24 mouse cellular contexts compared by ENCODE assay signal in the genomic region with DNA sequence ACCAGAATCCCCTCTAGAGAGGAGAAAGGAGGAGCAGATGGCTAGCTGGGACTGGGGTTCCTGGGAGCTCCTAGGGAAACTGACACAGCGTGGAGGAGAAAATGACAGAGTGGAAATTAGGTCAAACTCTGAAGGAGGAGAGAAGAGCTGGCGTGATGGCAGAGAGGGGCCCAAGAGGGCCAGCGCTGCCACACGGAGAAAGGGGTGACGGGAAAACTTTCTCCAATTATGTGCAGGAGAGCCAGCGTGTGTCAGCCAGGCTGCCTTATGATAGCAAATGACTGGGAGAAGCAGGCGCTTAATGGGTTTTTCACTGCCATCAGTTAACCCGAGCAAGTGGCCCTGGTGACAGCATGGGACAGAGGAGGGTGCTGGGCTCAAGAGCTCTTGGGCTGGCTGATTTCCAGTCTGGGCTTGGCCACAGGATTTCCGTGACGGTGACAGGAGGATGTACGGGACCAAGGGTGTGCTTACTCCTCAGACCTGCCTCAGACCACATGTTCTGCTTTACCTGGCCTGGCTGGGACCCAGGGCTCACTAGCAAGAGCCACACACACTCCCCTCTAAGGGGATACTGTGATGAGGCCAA.
DNase-seq lines count a peak whose midpoint lies in the region; ATAC-seq and TF ChIP-seq lines count a peak whose summit lies in the region.
"Had no signal": no experiment of that assay in that cellular context is flagged by ENCODE, and none has a peak within 500 bp of the region (broad histone marks: within the 10 kb centered on the region; RNA-seq: fewer than 3 reads in every experiment).

No protein-coding gene starts in this region.

- ATAC-seq in hindbrain, embryonic 13.5 days (ENCODE audit: low FRiP score): peak; percentile 30; the same call in 1 of the 2 replicates
- 0 out of 2 replicates have a peak, but pooled peaks have one; percentile 22 for ATAC-seq in hindbrain, embryonic 14.5 days (ENCODE audit: low FRiP score)
- ATAC-seq: forebrain, embryonic 15.5 days; inflammation-experienced regulatory T-cells, adult 6 months; lung, postnatal 0 days had no signal

- 63% methylated on average over 11 of the region's 11 CpGs for WGBS in hindbrain, embryonic 13.5 days
- WGBS in hindbrain, embryonic 10.5 days: 85% methylated on average over 11 of the region's 11 CpGs
- 62% methylated on average over 11 of the region's 11 CpGs for WGBS in hindbrain, embryonic 14.5 days

- H3K4me1 ChIP-seq in hindbrain, embryonic 13.5 days (replicated peaks): peaks cover 21% of the 10 kb centered on the region
- H3K4me1 ChIP-seq in hindbrain, embryonic 10.5 days (replicated peaks): 0 out of 2 replicates have a peak, but pooled peaks cover 14% of the 10 kb centered on the region
- peaks cover 82% of the 10 kb centered on the region for H3K4me1 ChIP-seq in bone marrow macrophage, adult 2 months (ENCODE audit: control insufficient read depth, insufficient read depth, low read length)
- peaks cover 13% of the 10 kb centered on the region for H3K4me1 ChIP-seq in hindbrain, embryonic 14.5 days (replicated peaks; ENCODE audit: control insufficient read depth, insufficient read depth, low read length)
- H3K4me1 ChIP-seq: embryonic facial prominence, embryonic 12.5 days; forebrain, embryonic 15.5 days had no signal

- no peak for DNase-seq in hindbrain, embryonic 10.5 days (ENCODE audit: low spot score)
- peak; percentile 35 for DNase-seq in cerebellum, adult 9-11 months
- DNase-seq in hindbrain, embryonic 14.5 days (ENCODE audit: low spot score): no peak
- DNase-seq in left cerebral cortex, postnatal 4 days: no peak
- DNase-seq in heart, adult 9 months (ENCODE audit: low spot score in 2 of 2): no peak
- no peak for DNase-seq in layer of hippocampus, postnatal 14 days (ENCODE audit: low spot score in 2 of 2)
- DNase-seq: adrenal gland, adult 2 months; heart, postnatal 14 days; kidney, adult 2 months; kidney, postnatal 10 days; liver; right cerebral cortex, postnatal 14 days; thymus, postnatal 36 days had no signal

- 0 out of 2 replicates have a peak, but pooled peaks have one; percentile 2 for TF ChIP-seq CTCF in bone marrow macrophage, adult 2 months (IDR thresholded peaks at IDR 0.05; ENCODE audit: low read depth, low read length)

- no peak overlapping the region for H3K4me3 ChIP-seq in hindbrain, embryonic 13.5 days
- H3K4me3 ChIP-seq in hindbrain, embryonic 10.5 days: no peak overlapping the region
- no peak overlapping the region for H3K4me3 ChIP-seq in bone marrow macrophage, adult 2 months (ENCODE audit: insufficient read depth, low read length)
- H3K4me3 ChIP-seq in hindbrain, embryonic 14.5 days (replicated peaks; ENCODE audit: low read length): no peak overlapping the region
- H3K4me3 ChIP-seq: embryonic facial prominence, embryonic 12.5 days; erythroblast, embryonic 14.5 days; forebrain, embryonic 15.5 days; heart, embryonic 10.5 days; layer of hippocampus, adult 2 months; megakaryocyte, embryonic 14.5 days; neural tube, embryonic 12.5 days had no signal

- intact Hi-C loops in left cerebral cortex, postnatal 4 days (cut with DNase I): no loop called here

- no peaks in the 10 kb centered on the region for H3K9me3 ChIP-seq in hindbrain, embryonic 13.5 days
- H3K9me3 ChIP-seq in hindbrain, embryonic 10.5 days: no peaks in the 10 kb centered on the region
- no peaks in the 10 kb centered on the region for H3K9me3 ChIP-seq in hindbrain, embryonic 14.5 days (ENCODE audit: control insufficient read depth, low read length)
- H3K9me3 ChIP-seq: embryonic facial prominence, embryonic 12.5 days; forebrain, embryonic 15.5 days; heart, embryonic 10.5 days; megakaryocyte, embryonic 14.5 days; neural tube, embryonic 12.5 days had no signal

- H3K27me3 ChIP-seq in hindbrain, embryonic 13.5 days: no peaks in the 10 kb centered on the region
- no peaks in the 10 kb centered on the region for H3K27me3 ChIP-seq in hindbrain, embryonic 10.5 days (ENCODE audit: insufficient read depth, poor library complexity, severe bottlenecking)
- no peaks in the 10 kb centered on the region for H3K27me3 ChIP-seq in hindbrain, embryonic 14.5 days (ENCODE audit: control insufficient read depth, insufficient read depth, low read length)
- H3K27me3 ChIP-seq: embryonic facial prominence, embryonic 12.5 days; forebrain, embryonic 15.5 days had no signal

- no peak overlapping the region; the same call in 1 of the 2 replicates for H3K27ac ChIP-seq in hindbrain, embryonic 13.5 days
- H3K27ac ChIP-seq in hindbrain, embryonic 10.5 days: no peak overlapping the region; the same call in 1 of the 2 replicates
- H3K27ac ChIP-seq in bone marrow macrophage, adult 2 months (ENCODE audit: insufficient read depth, low read depth, low read length): peak overlapping the region; percentile 98
- H3K27ac ChIP-seq in hindbrain, embryonic 14.5 days: 0 out of 2 replicates have a peak overlapping the region, but pooled peaks have one; percentile 2
- H3K27ac ChIP-seq: embryonic facial prominence, embryonic 12.5 days; forebrain, embryonic 15.5 days; heart, embryonic 10.5 days; layer of hippocampus, adult 2 months; neural tube, embryonic 12.5 days had no signal

- H3K4me2 ChIP-seq in hindbrain, embryonic 13.5 days: no peak overlapping the region
- no peak overlapping the region for H3K4me2 ChIP-seq in hindbrain, embryonic 14.5 days (replicated peaks)
- H3K4me2 ChIP-seq: embryonic facial prominence, embryonic 12.5 days; forebrain, embryonic 15.5 days; neural tube, embryonic 12.5 days had no signal

- no peak for TF ChIP-seq POLR2A in bone marrow macrophage, adult 2 months (IDR thresholded peaks at IDR 0.05; ENCODE audit: borderline replicate concordance, low read depth, low read length)

- no peak overlapping the region for H3K9ac ChIP-seq in hindbrain, embryonic 13.5 days
- H3K9ac ChIP-seq in hindbrain, embryonic 14.5 days: no peak overlapping the region
- H3K9ac ChIP-seq: embryonic facial prominence, embryonic 12.5 days; forebrain, embryonic 15.5 days; neural tube, embryonic 12.5 days had no signal

- H3K36me3 ChIP-seq in hindbrain, embryonic 13.5 days: no peaks in the 10 kb centered on the region
- H3K36me3 ChIP-seq in hindbrain, embryonic 10.5 days: no peaks in the 10 kb centered on the region
- no peaks in the 10 kb centered on the region for H3K36me3 ChIP-seq in hindbrain, embryonic 14.5 days (replicated peaks; ENCODE audit: control insufficient read depth, insufficient read depth)
- H3K36me3 ChIP-seq: embryonic facial prominence, embryonic 12.5 days; forebrain, embryonic 15.5 days; heart, embryonic 10.5 days; neural tube, embryonic 12.5 days had no signal

Comparison
In these comparisons a context has a peak if more than half of its experiments do, and no peak if none do; other contexts are left out.
1. H3K27ac ChIP-seq: peak in bone marrow macrophage, adult 2 months (single experiment) and hindbrain, embryonic 14.5 days (single experiment); none in hindbrain, embryonic 13.5 days (single experiment) and hindbrain, embryonic 10.5 days (single experiment).